Mouse (Mus musculus): ENCODE data around the gene Ift80. TPM values are rescaled to one million over a fixed set of nuclear protein-coding genes. Genes with fewer than 3 reads are reported as not detected.
"Not testable (repeated sequence)": the region's sequence is repeated elsewhere in the genome, so short reads cannot be mapped to it uniquely, and the experiment has no call there.

Ift80 gene
- total RNA-seq (2021) = 10 to 100 TPM; 17.6 to 17.7 TPM
- long read RNA-seq, experiment 1, full-length matches to known transcripts = 5 of 8 reads
- long read RNA-seq, experiment 1, partial matches to known transcripts = 2 of 8 reads
- long read RNA-seq, experiment 1, other reads (novel, unspliced or antisense) = 1 of 8 reads
- long read RNA-seq, experiment 2, full-length matches to known transcripts = 2 of 7 reads
- long read RNA-seq, experiment 2, partial matches to known transcripts = 2 of 7 reads
- long read RNA-seq, experiment 2, other reads (novel, unspliced or antisense) = 3 of 7 reads

- intact Hi-C loops (cut with DNase I) = loop anchor here (5.0 kb wide), 1 partner anchor 38 kb away; the partner anchor contains the start of gene Trim59
- DNase-seq (ENCODE audit: low spot score in 2 of 2) = peak; percentile 96 to 97
Measured at GRCm38 (mm10) chr3:69004437-69005337, at the start of gene Ift80, which contains the start of gene Smc4. Gene Ift80, minus strand, starts transcription at chr3:69004570. Gene Smc4, plus strand, starts transcription at chr3:69004738.

GRCm38 (mm10) chr3:69051894-69052293, 47.5 kb upstream of the Ift80 start:
- no peak for DNase-seq (ENCODE audit: low spot score in 2 of 2)
- intact Hi-C loops (cut with DNase I) = no loop called here

DNA sequence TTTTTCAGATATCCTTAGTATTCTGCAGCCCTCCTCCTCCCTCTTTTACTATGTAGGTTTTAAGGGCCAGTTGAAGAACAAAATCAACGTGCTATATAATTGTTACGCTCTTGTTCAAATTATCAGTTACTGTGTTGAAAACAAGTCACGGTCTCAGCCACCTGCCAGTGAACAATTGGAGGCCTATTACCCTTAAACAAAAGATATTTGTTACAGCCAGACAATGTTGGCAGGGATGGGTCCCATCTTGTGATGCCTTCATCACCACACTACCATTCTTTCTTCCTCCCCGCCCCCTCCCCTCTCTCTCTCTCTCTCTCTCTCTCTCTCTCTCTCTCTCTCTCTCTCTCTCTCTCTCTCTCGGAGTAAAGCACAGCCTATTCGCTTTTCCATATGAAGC, 44.6 kb upstream of the Ift80 start:
- no peak for DNase-seq (ENCODE audit: low spot score in 2 of 2)
- intact Hi-C loops (cut with DNase I) = no loop called here

- DNase-seq (ENCODE audit: low spot score in 2 of 2) = no peak
- intact Hi-C loops (cut with DNase I) = no loop called here
Measured at GRCm38 (mm10) chr3:69047684-69048083, 43.3 kb upstream of the Ift80 start.

- intact Hi-C loops (cut with DNase I) = no loop called here
- DNase-seq (ENCODE audit: low spot score in 2 of 2) = no peak
Measured at GRCm38 (mm10) chr3:69046509-69046908, 42.1 kb upstream of the Ift80 start.

GRCm38 (mm10) chr3:69045750-69046149, 41.4 kb upstream of the Ift80 start:
- DNase-seq (ENCODE audit: low spot score in 2 of 2) = no peak
- intact Hi-C loops (cut with DNase I) = no loop called here

DNA sequence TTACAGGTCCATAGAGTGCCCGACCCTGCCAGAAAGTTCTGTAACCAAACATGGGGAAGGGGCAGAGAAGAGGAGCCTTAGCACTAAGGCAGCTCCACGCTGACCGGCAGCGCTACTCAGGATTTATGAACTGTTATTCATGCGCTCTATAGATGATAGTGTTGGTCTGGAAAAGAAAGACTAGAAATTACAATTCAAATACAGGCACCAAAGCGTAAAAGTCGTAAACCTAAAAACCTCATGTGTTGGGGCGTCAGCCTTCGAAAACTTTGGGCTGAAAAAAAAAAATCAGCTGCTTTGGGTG, 41.0 kb upstream of the Ift80 start:
- intact Hi-C loops (cut with DNase I) = no loop called here

GRCm38 (mm10) chr3:69044645-69045399, 40.5 kb upstream of the Ift80 start, which contains the start of gene Trim59:
Gene Trim59, minus strand, starts transcription at chr3:69044755.
- DNase-seq (ENCODE audit: low spot score in 2 of 2) = peak; percentile 73 to 86
- intact Hi-C loops (cut with DNase I) = loop anchor here (5.0 kb wide), 1 partner anchor 38 kb away; no protein-coding TSS in a partner anchor

More for the DNA sequence above, 41.0 kb upstream of the Ift80 start:
- DNase-seq (ENCODE audit: low spot score in 2 of 2) = no peak

DNA sequence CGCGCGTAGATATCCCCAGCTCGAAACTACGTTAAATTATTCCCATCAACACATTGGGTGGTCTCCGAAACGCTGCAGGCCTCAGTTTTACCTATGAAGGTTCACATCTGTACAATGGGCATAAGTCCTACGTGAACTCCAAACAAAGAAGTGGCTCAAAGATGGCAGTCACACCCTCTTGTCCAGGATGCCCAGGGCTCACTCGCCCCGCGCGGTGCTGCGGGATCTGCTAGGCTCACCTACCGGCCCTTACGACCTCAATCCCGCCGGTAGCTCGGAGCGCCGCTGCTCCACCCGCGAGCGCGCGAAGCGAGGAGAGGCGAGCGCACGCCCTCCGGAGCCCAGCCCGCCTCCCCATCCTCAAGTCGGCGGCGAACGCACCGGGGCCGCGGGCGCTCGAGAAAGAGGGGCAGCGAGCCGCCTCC, 39.8 kb upstream of the Ift80 start:
- intact Hi-C loops (cut with DNase I) = loop anchor here (5.0 kb wide), 1 partner anchor 37 kb away; no protein-coding TSS in a partner anchor
- peak in 1 of 2 experiments; percentile 21 for DNase-seq (ENCODE audit: low spot score in 2 of 2)

DNA sequence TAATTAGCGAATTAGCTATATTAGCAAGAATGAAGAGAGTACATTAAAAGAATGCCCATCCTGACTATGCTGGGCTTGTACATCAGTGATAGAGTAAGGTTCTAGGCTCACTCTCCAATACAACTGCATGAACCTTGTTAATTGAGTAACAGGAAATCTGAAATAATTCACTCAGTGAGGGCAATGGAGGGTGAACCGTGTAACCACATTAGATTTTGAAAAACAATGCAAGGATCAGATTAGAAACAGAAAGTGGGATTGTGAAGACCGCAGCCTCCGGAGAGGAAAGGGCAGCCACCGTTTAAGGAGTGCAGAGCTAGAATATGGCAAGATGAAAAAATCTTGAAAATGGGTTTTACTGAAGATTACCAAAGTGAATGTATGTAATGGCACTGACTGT, 36.9 kb upstream of the Ift80 start:
- intact Hi-C loops (cut with DNase I) = loop anchor here (5.0 kb wide), 1 partner anchor 34 kb away; no protein-coding TSS in a partner anchor
- no peak for DNase-seq (ENCODE audit: low spot score in 2 of 2)

GRCm38 (mm10) chr3:69040105-69040504, 35.7 kb upstream of the Ift80 start:
- DNase-seq (ENCODE audit: low spot score in 2 of 2) = no peak
- intact Hi-C loops (cut with DNase I) = loop anchor here (5.0 kb wide), 1 partner anchor 33 kb away; no protein-coding TSS in a partner anchor

DNA sequence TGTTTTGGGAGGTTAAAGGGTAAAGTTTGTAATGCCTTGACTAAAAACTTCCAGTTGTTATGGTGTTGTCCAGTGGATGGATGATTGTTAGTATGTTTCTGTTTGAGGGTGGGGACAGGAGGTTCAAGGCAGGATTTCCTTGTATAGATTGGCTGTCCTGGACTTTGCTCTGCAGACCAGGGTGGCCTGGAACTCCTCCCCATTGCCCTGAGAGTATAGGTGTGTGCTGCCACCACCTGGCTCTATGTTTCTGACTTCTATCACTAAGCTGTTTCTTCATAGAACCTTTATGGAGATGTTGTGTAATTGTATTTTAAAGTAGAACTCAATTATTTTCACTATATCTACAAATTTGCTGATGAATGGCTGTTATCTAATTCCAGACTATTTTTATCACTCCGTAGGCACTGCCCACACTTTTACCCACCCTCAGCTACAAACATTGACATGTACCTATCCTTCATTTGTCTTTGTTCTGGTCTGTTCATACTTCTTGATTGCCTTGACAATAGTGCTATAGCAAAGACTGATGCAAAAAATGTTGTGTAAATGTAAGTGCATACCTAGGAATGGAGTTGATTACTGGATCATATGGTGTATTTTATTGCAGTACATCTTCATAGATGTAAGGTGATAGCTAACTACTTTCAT, 21.9 kb upstream of the Ift80 start:
- DNase-seq (ENCODE audit: low spot score in 2 of 2) = no peak
- intact Hi-C loops (cut with DNase I) = no loop called here

GRCm38 (mm10) chr3:69020764-69021163, 16.4 kb upstream of the Ift80 start:
- intact Hi-C loops (cut with DNase I) = no loop called here
- no peak for DNase-seq (ENCODE audit: low spot score in 2 of 2)

- DNase-seq (ENCODE audit: low spot score in 2 of 2) = no peak
- intact Hi-C loops (cut with DNase I) = no loop called here
Measured at GRCm38 (mm10) chr3:69020285-69020684, 15.9 kb upstream of the Ift80 start.

DNA sequence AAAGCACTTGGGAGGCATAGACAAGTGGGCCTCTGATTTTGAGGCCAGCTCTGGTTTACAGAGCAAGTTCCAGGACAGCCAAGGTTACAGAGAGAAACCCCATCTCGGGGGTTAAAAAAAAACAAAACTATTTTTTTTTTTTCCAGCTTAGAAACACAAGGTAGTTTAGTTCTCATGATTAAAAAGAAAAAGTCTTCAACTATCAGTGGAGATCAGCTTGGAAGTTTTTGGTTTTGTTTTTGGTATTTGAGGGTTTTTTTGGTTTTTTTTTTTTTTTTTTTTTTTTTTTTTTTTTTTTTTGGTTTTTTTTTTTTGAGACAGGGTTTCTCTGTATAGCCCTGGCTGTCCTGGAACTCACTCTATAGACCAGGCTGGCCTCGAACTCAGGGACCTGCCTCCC, 14.3 kb upstream of the Ift80 start:
- intact Hi-C loops (cut with DNase I); DNase-seq (ENCODE audit: low spot score in 2 of 2): not testable (repeated sequence)

GRCm38 (mm10) chr3:69017181-69017580, 12.8 kb upstream of the Ift80 start:
- intact Hi-C loops (cut with DNase I) = no loop called here
- no peak for DNase-seq (ENCODE audit: low spot score in 2 of 2)

- intact Hi-C loops (cut with DNase I) = loop anchor here (5.0 kb wide), 1 partner anchor 33 kb away; the partner anchor contains the start of gene Trim59
Measured at GRCm38 (mm10) chr3:69008873-69009272, 4.5 kb upstream of the Ift80 start.

DNA sequence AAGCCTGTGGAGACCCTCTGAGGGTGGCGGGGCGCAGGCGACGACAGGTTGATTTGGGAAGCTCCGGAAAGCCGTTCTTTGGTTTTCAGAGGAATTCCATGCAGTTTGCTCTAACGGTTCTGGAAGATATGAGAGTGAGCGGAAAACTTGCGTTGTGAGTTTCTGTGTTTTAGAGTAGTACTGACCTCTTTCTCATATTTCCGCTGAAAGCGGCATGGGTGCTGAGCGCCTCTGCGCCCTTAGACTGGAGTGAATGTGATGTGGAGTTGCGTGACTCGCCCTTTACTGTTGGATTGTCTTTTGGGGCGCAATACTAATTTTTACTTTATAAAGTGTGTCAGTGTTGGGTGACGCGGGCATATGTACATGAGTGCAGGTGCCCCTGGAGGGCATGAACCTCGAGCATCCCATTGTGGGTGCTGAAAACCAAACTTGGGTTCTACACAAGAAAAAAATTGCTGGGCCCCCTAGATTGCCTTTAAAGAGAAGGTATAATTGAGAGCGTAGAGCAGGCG, 1.9 kb upstream of the Ift80 start:
- no peak for DNase-seq (ENCODE audit: low spot score in 2 of 2)

More at GRCm38 (mm10) chr3:69008873-69009272, 4.5 kb upstream of the Ift80 start:
- DNase-seq (ENCODE audit: low spot score in 2 of 2) = no peak

More for the DNA sequence above, 1.9 kb upstream of the Ift80 start:
- intact Hi-C loops (cut with DNase I) = loop anchor here (5.0 kb wide), 1 partner anchor 36 kb away; the partner anchor contains the start of gene Trim59
